8 mouse cellular contexts compared by ENCODE assay signal in the genomic region with DNA sequence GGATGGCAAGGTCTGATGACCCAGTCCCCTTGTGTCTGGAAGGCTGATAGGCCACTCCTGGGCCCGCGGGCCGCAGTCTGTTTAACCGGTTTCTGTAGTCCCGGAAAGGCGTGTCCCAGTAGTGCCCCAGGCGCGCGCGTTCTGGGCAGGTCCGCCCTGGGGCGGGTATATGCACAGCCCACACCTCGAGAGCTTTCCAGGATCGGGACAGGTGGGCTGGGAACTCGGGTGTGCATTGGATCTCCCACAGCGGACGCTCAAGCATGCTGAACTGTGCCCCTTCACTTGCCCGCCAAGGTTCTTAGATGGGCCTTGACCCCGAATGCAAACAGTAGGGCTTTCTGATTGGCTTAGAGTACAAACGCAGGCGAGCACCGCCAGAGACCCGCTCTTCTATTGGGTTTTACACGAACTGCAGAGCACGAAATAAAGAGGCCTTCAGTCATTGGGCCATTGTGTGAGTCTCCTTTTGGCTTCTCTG. TPM values are rescaled to one million over a fixed set of nuclear protein-coding genes. Genes with fewer than 3 reads are reported as not detected.
DNase-seq lines count a peak whose midpoint lies in the region; ATAC-seq and TF ChIP-seq lines count a peak whose summit lies in the region.

No protein-coding gene starts in this region.

- peak; percentile 60 for TF ChIP-seq EP300 in heart, adult 2 months (IDR thresholded peaks at IDR 0.05; ENCODE audit: insufficient read depth, low read depth, low read length)

- H3K27me3 ChIP-seq in heart, adult 2 months (ENCODE audit: control insufficient read depth, insufficient read depth, low read length): no peaks in the 10 kb centered on the region
- H3K27me3 ChIP-seq in kidney, postnatal 0 days (ENCODE audit: insufficient read depth, low read length): no peaks in the 10 kb centered on the region

- ATAC-seq in kidney, postnatal 0 days (replicated peaks; ENCODE audit: low FRiP score, low read depth): peak; percentile 81

- H3K36me3 ChIP-seq in heart, adult 2 months (ENCODE audit: control insufficient read depth, insufficient read depth, low read length): no peaks in the 10 kb centered on the region
- H3K36me3 ChIP-seq in kidney, postnatal 0 days (ENCODE audit: insufficient read depth, low read length): no peaks in the 10 kb centered on the region

- no peak for TF ChIP-seq CTCF in heart, adult 2 months (IDR thresholded peaks at IDR 0.05)
- TF ChIP-seq CTCF in kidney, postnatal 0 days (IDR thresholded peaks at IDR 0.05; ENCODE audit: low read depth): no peak

- peak; percentile 89 to 92 for DNase-seq in heart, adult 2 months
- DNase-seq in heart, postnatal 10 days: no peak
- DNase-seq in MN1 (ENCODE audit: low spot score): peak; percentile 71
- peak; percentile 98 for DNase-seq in fat pad, adult 2 months (ENCODE audit: extremely low read depth, low read depth, low spot score)
- DNase-seq in kidney, postnatal 0 days (ENCODE audit: low spot score): no peak
- peak; percentile 90 to 93 for DNase-seq in lung, postnatal 4 days
- DNase-seq in spleen, postnatal 4 days (ENCODE audit: low spot score in 2 of 2): peak; percentile 84 to 92
- no peak for DNase-seq in left cerebral cortex, adult 11 months (ENCODE audit: low spot score)

- intact Hi-C loops in heart, adult 2 months (cut with DNase I): loop anchor here (1.0 to 5.0 kb wide), 6 partner anchors 27 to 248 kb away; a partner anchor contains a TSS
- intact Hi-C loops in heart, postnatal 10 days (cut with DNase I): loop anchor here (1.0 to 5.0 kb wide), 4 partner anchors 25 to 113 kb away; a partner anchor contains a TSS

- H3K9me3 ChIP-seq in kidney, postnatal 0 days (replicated peaks; ENCODE audit: low read length): no peaks in the 10 kb centered on the region

- H3K27ac ChIP-seq in heart, adult 2 months: peak overlapping the region; percentile 99
- H3K27ac ChIP-seq in kidney, postnatal 0 days: peak overlapping the region; percentile 97

- H3K4me2 ChIP-seq in kidney, postnatal 0 days (ENCODE audit: low read length): peak overlapping the region; percentile 70

- H3K4me3 ChIP-seq in heart, adult 2 months: peak overlapping the region; percentile 91
- H3K4me3 ChIP-seq in kidney, postnatal 0 days (replicated peaks; ENCODE audit: low read depth, low read length): peak overlapping the region; percentile 75

- peak; percentile 89 for TF ChIP-seq POLR2A in heart, adult 2 months (IDR thresholded peaks at IDR 0.05; ENCODE audit: insufficient read depth, low read depth, low read length)

- WGBS in heart, adult 2 months: 0% methylated on average over 25 of the region's 25 CpGs
- 0% methylated on average over 25 of the region's 25 CpGs for WGBS in kidney, postnatal 0 days

- no peaks in the 10 kb centered on the region for H3K79me2 ChIP-seq in heart, adult 2 months (replicated peaks; ENCODE audit: control insufficient read depth, insufficient read depth, low read length)

- H3K9ac ChIP-seq in heart, adult 2 months (ENCODE audit: low read depth, low read length): peak overlapping the region; percentile 78
- H3K9ac ChIP-seq in kidney, postnatal 0 days (ENCODE audit: low read depth, low read length): peak overlapping the region; percentile 89

- peaks cover 7% of the 10 kb centered on the region for H3K4me1 ChIP-seq in heart, adult 2 months (ENCODE audit: control insufficient read depth, insufficient read depth, low read length)
- H3K4me1 ChIP-seq in kidney, postnatal 0 days (replicated peaks; ENCODE audit: insufficient read depth, low read length): peaks cover 16% of the 10 kb centered on the region

RNA-seq across cellular contexts. Expression of a gene that starts 0.4 kb away (rescaled TPM):
- 1 to 10 TPM; 5.1 to 5.4 TPM for total RNA-seq in heart, adult 2 months (2021)
- polyA plus RNA-seq in heart, adult 2 months (2012; rRNA removed): 4.8 and 5.7 TPM in 2 replicates
- total RNA-seq in heart, postnatal 10 days (2021): 1 to 10 TPM; 5.2 to 6.0 TPM
- 1.9 TPM in 2 replicates for polyA plus RNA-seq in kidney, postnatal 0 days (2015; fragmentation: Nextera tagmentation; extraction: Ambion mirVana)

Comparison
In these comparisons a context has a peak if more than half of its experiments do, and no peak if none do; other contexts are left out.
1. DNase-seq: peak in heart, adult 2 months (2 of 2), MN1 (single experiment), fat pad, adult 2 months (single experiment), lung, postnatal 4 days (2 of 2) and spleen, postnatal 4 days (2 of 2); none in heart, postnatal 10 days (0 of 2), kidney, postnatal 0 days (single experiment) and left cerebral cortex, adult 11 months (single experiment).